Mouse (Mus musculus): ENCODE measurements around the gene Zic5.

GRCm38 (mm10) chr14:122461966-122462365 is 3.5 kb downstream of the Zic5 start:
- TF ChIP-seq CTCF (IDR thresholded peaks at IDR 0.05; ENCODE audit: extremely low read depth, insufficient read depth, low read length) (no peak), POLR2A (IDR thresholded peaks at IDR 0.05; ENCODE audit: extremely low read depth, insufficient read depth, low read length) (no peak)

Measured in cortical plate, adult 2 months (tissue).